Mouse (Mus musculus) liver, embryonic 12.5 days (tissue): ENCODE measurements at regions not wholly inside any gene's neighbourhood (a gene's known extent, or its start where the extent isn't known, plus 50 kb on each side); places are given as distances from the start of the nearest gene placed in this dataset.
A peak's percentile ranks its signal among the peaks of the same experiment; 100 is the strongest.

ENCODE experiments used
- ATAC-seq: fragments of 200-750 bp; cut with Nextera tagmentation; 2 replicates; pipeline ENCODE4 v1.8.0; 2017; ENCODE audit warnings: moderate number of reproducible peaks, mild to moderate bottlenecking, moderate library complexity
- H3K27ac ChIP-seq: fragments of 300-500 bp; sonication (generic); 2 replicates; pipeline ENCODE4 v1.5.1; 2016; ENCODE audit warnings: mild to moderate bottlenecking
- H3K27me3 ChIP-seq: fragments of 300-500 bp; sonication (generic); replicated peaks from 2 replicates; pipeline ENCODE4 v1.6.1; 2016; ENCODE audit warnings: mild to moderate bottlenecking, moderate library complexity
- H3K36me3 ChIP-seq: fragments of 300-500 bp; sonication (generic); 2 replicates; pipeline ENCODE4 v1.6.1; 2016; ENCODE audit warnings: mild to moderate bottlenecking, moderate library complexity
- H3K4me1 ChIP-seq: fragments of 300-500 bp; sonication (generic); 2 replicates; pipeline ENCODE4 v1.6.1; 2016
- H3K4me2 ChIP-seq: fragments of 300-500 bp; sonication (generic); 2 replicates; pipeline ENCODE4 v1.6.1; 2016; ENCODE audit warnings: mild to moderate bottlenecking, moderate library complexity
- H3K4me3 ChIP-seq: fragments of 300-500 bp; sonication (generic); 2 replicates; pipeline ENCODE4 v1.5.1; 2016; ENCODE audit warnings: mild to moderate bottlenecking, moderate library complexity
- H3K9ac ChIP-seq: fragments of 300-500 bp; sonication (generic); 2 replicates; pipeline ENCODE4 v1.6.1; 2016; ENCODE audit warnings: mild to moderate bottlenecking, moderate library complexity
- H3K9me3 ChIP-seq: fragments of 300-500 bp; sonication (generic); replicated peaks from 2 replicates; pipeline ENCODE4 v1.6.1; 2016; ENCODE audit warnings: mild to moderate bottlenecking, moderate library complexity
- WGBS: fragments of 180-500 bp; shearing (Covaris S2); methylation state at CpG from one replicate; pipeline ENCODE4 v1.1.7; 2016; ENCODE audit not compliant: insufficient replicate concordance; 5-methylcytosine and 5-hydroxymethylcytosine counted together

DNA sequence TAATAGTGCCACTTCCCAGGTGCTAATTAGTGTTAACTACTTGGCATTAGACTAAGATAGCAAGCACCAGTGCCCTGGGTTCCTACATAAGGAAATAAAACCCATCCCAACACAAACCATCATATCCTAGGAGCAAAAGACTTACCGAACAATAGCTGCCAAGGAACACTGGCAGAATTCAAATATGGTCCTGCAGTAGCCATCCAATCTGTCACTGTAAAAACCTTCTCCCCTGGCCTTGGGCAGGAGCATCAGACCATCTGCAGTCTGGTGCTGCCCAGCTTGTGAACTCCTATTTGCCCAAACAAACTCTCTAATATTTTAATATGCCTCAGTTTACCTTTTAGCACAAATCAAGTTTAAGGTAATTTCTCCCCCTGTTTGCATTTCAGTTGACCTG is 137.9 kb upstream of the Nabp1 start:
- H3K4me1 ChIP-seq, result no peaks in the 10 kb centered on the region
- H3K27ac ChIP-seq, result no peak overlapping the region
- no peaks in the 10 kb centered on the region for H3K9me3 ChIP-seq
- H3K36me3 ChIP-seq, result no peaks in the 10 kb centered on the region
- H3K4me3 ChIP-seq, result no peak overlapping the region
- no peaks in the 10 kb centered on the region for H3K27me3 ChIP-seq
- no peak overlapping the region for H3K4me2 ChIP-seq
- ATAC-seq, result no peak
- 79% methylated on average over 1 of the region's 1 CpGs for WGBS
- no peak overlapping the region for H3K9ac ChIP-seq

DNA sequence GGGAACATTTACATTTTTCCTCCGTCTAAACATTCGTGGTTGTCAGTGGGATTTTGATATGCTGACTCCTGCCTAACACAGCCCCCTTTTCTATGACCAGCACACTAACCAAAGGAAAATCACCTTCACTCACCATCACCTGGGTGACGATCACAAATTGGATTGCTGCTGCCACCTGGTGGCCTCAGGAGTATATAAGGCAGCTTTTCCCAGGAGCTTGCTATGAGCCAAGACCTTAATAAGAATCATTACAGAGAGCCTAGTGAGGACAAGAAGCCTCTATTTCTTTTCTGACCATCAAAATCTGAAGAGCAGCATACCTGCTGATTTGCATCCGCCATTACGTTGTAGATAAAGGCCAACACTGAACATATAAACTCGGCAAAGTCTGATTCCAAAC is 137.3 kb upstream of the Nabp1 start:
- H3K27ac ChIP-seq, result no peak overlapping the region
- H3K9ac ChIP-seq, result no peak overlapping the region
- H3K27me3 ChIP-seq, result no peaks in the 10 kb centered on the region
- no peak overlapping the region for H3K4me3 ChIP-seq
- H3K4me1 ChIP-seq, result no peaks in the 10 kb centered on the region
- H3K9me3 ChIP-seq, result no peaks in the 10 kb centered on the region
- no peak overlapping the region for H3K4me2 ChIP-seq
- no peak for ATAC-seq
- no peaks in the 10 kb centered on the region for H3K36me3 ChIP-seq
- WGBS, result 20% methylated on average over 6 of the region's 6 CpGs

DNA sequence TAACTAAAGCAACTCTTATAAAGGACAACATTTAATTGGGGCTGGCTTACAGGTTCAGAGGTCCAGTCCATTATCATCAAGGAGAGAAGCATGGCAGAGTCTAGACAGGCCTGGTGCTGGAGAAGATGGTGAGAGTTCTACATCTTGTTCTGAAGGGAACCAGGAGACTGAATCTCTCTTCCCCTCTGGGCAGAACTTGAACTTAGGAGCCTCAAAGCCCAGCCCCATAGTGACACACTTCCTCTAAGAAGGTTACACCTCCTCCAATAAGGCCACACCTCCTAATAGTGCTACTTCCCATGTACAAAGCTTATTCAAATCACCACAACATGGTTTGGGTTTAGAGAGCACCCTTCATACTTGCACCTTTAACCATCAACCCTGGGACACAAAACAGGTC is 136.5 kb upstream of the Nabp1 start:
- no peaks in the 10 kb centered on the region for H3K4me1 ChIP-seq
- H3K36me3 ChIP-seq, result no peaks in the 10 kb centered on the region
- no peaks in the 10 kb centered on the region for H3K9me3 ChIP-seq
- no peaks in the 10 kb centered on the region for H3K27me3 ChIP-seq
- H3K9ac ChIP-seq, result no peak overlapping the region
- H3K4me2 ChIP-seq, result no peak overlapping the region
- no peak for ATAC-seq
- H3K27ac ChIP-seq, result no peak overlapping the region
- no peak overlapping the region for H3K4me3 ChIP-seq

DNA sequence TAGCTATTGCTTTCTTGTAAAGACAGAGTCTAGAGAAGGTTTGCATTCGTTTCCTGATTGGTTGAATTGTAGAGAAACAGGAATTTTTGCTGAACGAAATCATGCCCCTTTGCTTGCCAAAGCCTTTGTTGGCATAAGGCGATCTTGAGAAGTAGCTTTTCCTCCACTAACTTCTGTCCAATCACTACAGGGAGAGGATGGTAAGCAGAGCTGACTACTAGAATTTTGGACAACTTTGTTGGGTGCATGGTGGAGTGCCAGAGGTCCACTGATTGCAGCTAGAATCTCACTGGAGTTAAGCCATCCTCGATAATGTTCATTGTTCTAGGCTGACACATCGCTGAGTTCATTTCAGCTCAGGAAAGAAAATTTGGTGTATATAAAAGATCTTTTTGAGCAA is 131.1 kb upstream of the Nabp1 start:
- Histone ChIP-seq H3K4me2 (no peak overlapping the region), H3K27ac (no peak overlapping the region), H3K4me1 (no peaks in the 10 kb centered on the region), H3K27me3 (no peaks in the 10 kb centered on the region), H3K4me3 (no peak overlapping the region), H3K9ac (no peak overlapping the region), H3K9me3 (no peaks in the 10 kb centered on the region), H3K36me3 (no peaks in the 10 kb centered on the region)
- 61% methylated on average over 5 of the region's 5 CpGs for WGBS
- ATAC-seq, result no peak

DNA sequence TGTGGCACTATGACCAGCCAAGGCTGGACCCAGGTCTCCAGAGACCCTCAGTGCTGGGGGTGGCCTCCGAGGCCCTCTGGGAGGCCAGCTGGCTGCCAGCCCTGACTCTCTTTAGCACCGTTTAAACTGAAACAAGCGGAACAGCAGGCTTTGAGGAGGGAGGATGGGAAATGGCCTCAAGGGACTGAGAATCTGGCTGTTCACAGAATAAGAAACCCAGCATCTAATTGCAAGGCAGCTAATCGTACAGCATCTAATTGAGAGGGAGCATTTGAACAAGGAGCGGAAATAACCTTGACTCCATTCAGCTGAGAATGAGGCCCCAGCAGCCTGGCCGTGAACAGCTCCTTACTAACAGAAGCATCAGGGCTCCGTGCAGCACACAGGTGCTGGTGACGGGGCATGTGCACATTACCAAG is 129.2 kb upstream of the Nabp1 start:
- H3K36me3 ChIP-seq, result no peaks in the 10 kb centered on the region
- H3K9ac ChIP-seq, result no peak overlapping the region
- H3K4me2 ChIP-seq, result no peak overlapping the region
- H3K9me3 ChIP-seq, result no peaks in the 10 kb centered on the region
- H3K27me3 ChIP-seq, result no peaks in the 10 kb centered on the region
- no peaks in the 10 kb centered on the region for H3K4me1 ChIP-seq
- H3K4me3 ChIP-seq, result no peak overlapping the region
- 69% methylated on average over 8 of the region's 8 CpGs for WGBS
- ATAC-seq, result no peak
- H3K27ac ChIP-seq, result no peak overlapping the region

DNA sequence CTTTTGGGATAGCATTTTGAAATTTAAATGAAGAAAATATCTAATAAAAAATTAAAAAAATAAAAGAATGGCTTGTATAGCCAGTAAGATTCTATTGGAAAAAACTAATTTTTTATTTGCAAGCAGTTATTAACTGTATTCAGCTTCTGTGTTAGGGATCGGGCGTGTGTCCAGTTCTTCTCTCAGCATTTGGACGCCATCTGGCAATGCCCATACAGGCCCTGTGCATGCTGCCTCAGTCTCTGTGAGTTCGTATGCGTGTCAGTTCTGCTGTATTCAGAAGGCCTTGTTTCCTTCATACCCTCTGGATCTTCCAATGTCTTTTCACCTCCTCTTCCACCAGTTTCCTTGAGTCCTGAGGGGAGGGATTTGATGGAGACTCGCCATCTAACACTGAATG is 123.8 kb upstream of the Nabp1 start:
- no peak for ATAC-seq
- no peak overlapping the region for H3K27ac ChIP-seq
- H3K27me3 ChIP-seq, result 0 out of 2 replicates have a peak, but pooled peaks cover 7% of the 10 kb centered on the region
- H3K9me3 ChIP-seq, result no peaks in the 10 kb centered on the region
- H3K4me2 ChIP-seq, result no peak overlapping the region
- no peak overlapping the region for H3K4me3 ChIP-seq
- WGBS, result 80% methylated on average over 6 of the region's 6 CpGs
- H3K36me3 ChIP-seq, result no peaks in the 10 kb centered on the region
- no peak overlapping the region for H3K9ac ChIP-seq
- no peaks in the 10 kb centered on the region; the same call in 1 of the 2 replicates for H3K4me1 ChIP-seq

DNA sequence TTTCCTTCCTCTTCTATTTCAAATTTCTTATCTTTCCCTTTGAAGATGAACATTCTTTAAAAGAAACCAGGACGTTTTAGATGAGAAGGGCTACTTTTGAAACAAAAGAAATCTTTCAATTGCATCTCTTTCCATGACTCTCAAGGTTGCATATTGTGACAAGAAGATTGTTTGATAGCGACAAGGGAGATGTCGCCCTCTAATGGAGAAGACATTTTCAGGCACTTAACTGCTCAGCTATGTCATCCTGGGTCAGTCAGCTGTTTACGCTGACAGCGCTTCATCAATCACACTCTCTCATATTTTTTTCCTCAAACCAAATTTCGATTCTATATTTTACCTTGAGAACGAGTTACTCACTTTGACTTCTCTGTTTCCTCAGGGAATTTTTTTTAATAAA is 122.2 kb upstream of the Nabp1 start:
- no peak overlapping the region for H3K4me2 ChIP-seq
- H3K4me1 ChIP-seq, result no peaks in the 10 kb centered on the region; the same call in 1 of the 2 replicates
- no peak overlapping the region for H3K4me3 ChIP-seq
- H3K9ac ChIP-seq, result no peak overlapping the region
- H3K27ac ChIP-seq, result no peak overlapping the region
- 0 out of 2 replicates have a peak, but pooled peaks cover 7% of the 10 kb centered on the region for H3K27me3 ChIP-seq
- H3K36me3 ChIP-seq, result no peaks in the 10 kb centered on the region
- no peaks in the 10 kb centered on the region for H3K9me3 ChIP-seq
- no peak for ATAC-seq
- 21% methylated on average over 7 of the region's 7 CpGs for WGBS

DNA sequence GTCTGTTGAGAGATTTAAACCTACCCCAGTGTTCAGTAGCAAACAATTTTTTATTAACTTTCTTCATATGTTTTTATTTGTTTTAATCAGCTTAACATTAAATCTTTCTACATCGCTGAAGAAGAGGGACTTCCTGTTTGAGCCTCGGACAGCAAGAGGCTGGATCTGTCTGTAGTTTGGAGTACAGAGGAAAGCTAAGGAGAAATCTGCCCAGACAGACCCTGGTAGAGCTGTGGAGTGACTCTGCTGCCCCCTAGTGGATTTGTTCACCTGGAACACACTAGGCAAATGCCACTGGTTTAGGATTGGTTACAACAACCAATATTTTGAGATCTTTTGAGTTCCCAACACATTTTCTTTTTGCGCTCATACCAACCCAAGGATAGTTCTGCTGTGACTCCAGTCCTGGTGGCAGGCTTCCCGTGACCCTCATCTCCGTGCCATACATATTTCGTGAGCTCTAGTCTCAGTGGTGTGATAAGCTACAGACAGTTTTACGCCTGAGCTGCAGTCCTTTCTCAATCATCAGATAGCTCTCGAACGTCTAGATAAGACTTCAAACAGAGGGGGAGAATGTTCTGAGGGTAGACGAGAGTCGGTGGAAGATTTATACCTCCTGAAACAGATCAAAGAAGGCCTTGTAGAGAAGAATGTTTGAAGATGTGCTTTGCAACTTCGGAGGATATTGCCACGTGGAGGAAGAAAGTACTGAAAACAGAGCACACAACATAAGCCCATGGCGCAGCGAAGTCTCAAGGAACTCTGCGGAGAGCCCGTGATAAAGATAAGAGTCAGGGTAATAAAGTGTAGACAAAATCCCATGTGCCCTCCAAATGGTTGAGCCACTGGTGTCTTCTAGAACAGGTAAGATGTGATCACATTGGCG is 119.0 kb upstream of the Nabp1 start:
- 0 out of 2 replicates have a peak, but pooled peaks cover 7% of the 10 kb centered on the region for H3K27me3 ChIP-seq
- H3K4me2 ChIP-seq, result peak overlapping the region; percentile 37
- no peak overlapping the region for H3K27ac ChIP-seq
- H3K4me1 ChIP-seq, result no peaks in the 10 kb centered on the region; the same call in 1 of the 2 replicates
- no peaks in the 10 kb centered on the region for H3K36me3 ChIP-seq
- 23% methylated on average over 18 of the region's 18 CpGs for WGBS
- no peak overlapping the region for H3K9ac ChIP-seq
- no peaks in the 10 kb centered on the region for H3K9me3 ChIP-seq
- no peak overlapping the region for H3K4me3 ChIP-seq
- ATAC-seq, result peak; percentile 72

DNA sequence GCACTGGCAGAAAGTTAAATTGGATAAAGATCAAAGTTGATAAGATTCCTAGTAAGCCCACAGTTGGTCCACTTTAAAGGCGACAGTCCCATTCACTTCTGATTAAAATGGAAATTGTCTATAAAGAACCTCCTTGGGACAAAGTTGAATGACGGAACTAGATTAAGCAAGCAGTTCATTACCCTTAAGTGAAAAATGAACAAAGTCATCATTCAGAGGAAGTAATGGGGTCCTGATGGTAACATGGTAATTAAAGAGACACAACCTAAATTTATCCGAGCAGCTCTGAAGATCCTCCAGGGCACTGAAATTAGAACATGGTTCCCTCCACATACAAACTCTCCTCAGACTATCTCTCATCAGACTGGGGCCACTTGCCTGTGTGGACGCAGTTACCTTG is 116.4 kb upstream of the Nabp1 start:
- no peaks in the 10 kb centered on the region for H3K36me3 ChIP-seq
- WGBS, result 66% methylated on average over 4 of the region's 4 CpGs
- no peak overlapping the region for H3K4me2 ChIP-seq
- no peak overlapping the region for H3K9ac ChIP-seq
- no peak for ATAC-seq
- H3K27ac ChIP-seq, result no peak overlapping the region
- H3K9me3 ChIP-seq, result no peaks in the 10 kb centered on the region
- H3K27me3 ChIP-seq, result 0 out of 2 replicates have a peak, but pooled peaks cover 7% of the 10 kb centered on the region
- H3K4me1 ChIP-seq, result no peaks in the 10 kb centered on the region; the same call in 1 of the 2 replicates
- no peak overlapping the region for H3K4me3 ChIP-seq

DNA sequence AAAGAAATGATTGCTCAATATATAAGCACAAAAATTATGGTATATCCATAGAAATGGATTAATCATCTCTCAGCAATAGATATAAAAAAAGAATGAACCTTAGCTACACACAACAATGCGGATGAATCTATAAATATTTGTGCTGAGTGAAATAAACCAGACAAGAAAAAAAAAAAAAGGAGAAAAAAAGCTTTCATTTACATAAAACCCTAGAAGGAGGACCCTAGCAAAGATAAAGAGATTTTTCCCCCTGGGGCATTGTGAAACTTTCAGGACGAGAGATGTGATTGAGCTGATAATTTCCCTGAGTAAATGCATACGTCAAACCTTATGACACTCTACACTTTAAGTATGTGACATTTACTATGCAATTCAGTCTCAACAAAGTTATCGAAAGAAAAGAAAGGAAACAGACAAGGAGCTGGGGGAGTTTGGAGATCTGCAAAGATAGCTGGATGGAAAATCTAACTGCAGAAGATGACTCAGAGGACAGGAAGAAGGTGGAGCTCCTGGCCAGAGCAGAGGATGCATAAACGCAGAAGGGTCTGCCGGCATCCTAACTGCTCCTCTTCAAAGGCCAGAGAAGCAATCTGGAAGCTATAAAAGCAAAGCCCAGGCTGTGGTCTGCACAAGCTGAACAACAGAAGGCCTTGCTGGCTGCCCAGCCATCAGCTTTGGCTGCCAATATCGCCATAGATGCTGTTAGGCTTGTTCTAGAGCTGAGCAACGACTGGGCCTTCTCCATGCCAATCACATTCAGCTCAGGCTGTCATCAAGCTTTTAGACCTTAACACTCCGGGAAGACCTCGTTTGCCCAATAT is 115.6 kb upstream of the Nabp1 start:
- no peaks in the 10 kb centered on the region for H3K9me3 ChIP-seq
- no peak overlapping the region for H3K4me2 ChIP-seq
- WGBS, result 33% methylated on average over 10 of the region's 10 CpGs
- ATAC-seq, result no peak
- H3K36me3 ChIP-seq, result no peaks in the 10 kb centered on the region
- H3K4me3 ChIP-seq, result no peak overlapping the region
- H3K9ac ChIP-seq, result no peak overlapping the region
- H3K4me1 ChIP-seq, result no peaks in the 10 kb centered on the region; the same call in 1 of the 2 replicates
- no peak overlapping the region for H3K27ac ChIP-seq
- H3K27me3 ChIP-seq, result 0 out of 2 replicates have a peak, but pooled peaks cover 7% of the 10 kb centered on the region

DNA sequence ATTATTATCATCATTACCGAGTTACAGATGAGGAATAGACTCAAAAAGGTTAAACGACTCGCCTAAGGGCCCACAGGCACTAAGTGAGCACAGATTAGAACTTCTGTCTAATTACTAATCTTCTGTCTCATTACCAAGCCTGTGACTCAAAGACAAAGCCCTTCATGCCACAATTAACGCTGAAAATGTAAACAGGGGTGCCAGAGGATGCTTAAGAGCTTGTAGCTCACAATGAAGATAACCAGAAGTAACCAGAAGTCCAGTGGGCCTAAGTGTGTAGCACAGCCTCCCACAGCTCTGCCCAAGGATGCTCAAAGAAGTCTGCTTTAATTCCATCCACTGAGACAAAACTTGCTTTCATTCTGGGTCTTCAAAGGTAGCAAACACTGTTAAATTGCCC is 113.7 kb upstream of the Nabp1 start:
- 35% methylated on average over 4 of the region's 4 CpGs for WGBS
- Histone ChIP-seq H3K27me3 (no peaks in the 10 kb centered on the region), H3K4me2 (no peak overlapping the region), H3K27ac (no peak overlapping the region), H3K4me3 (no peak overlapping the region), H3K9me3 (no peaks in the 10 kb centered on the region), H3K36me3 (no peaks in the 10 kb centered on the region), H3K9ac (no peak overlapping the region), H3K4me1 (no peaks in the 10 kb centered on the region)
- ATAC-seq, result no peak
